Mouse (Mus musculus): Measurements from ENCODE around the gene Gm49333. TPM values are rescaled to one million over a fixed set of nuclear protein-coding genes. Genes with fewer than 3 reads are reported as not detected.

The Gm49333 gene
- polyA plus RNA-seq, 1 experiment from 2014 or later: not detected

- peak; percentile 90 for ATAC-seq (ENCODE audit: insufficient number of reproducible peaks, insufficient read depth, low FRiP score, low TSS enrichment)
- WGBS: under 1% methylated on average over 37 of the region's 37 CpGs
- no peaks in the 10 kb centered on the region for H3K9me3 ChIP-seq
- H3K27ac ChIP-seq: peak within 1 kb of the TSS; percentile 89
- peak within 1 kb of the TSS; percentile 57 for H3K4me3 ChIP-seq
- peak within 1 kb of the TSS; percentile 74 for H3K4me2 ChIP-seq (replicated peaks)
- H3K27me3 ChIP-seq: no peaks in the 10 kb centered on the region
- H3K36me3 ChIP-seq: peaks cover 39% of the 10 kb centered on the region
- peaks cover 19% of the 10 kb centered on the region; the same call in 1 of the 2 replicates for H3K4me1 ChIP-seq
- peak within 1 kb of the TSS; percentile 68 for H3K9ac ChIP-seq
Observed at GRCm38 (mm10) chr16:20693111-20693701, 81.8 kb downstream of the Gm49333 start, which contains the start of gene Fam131a. Gene Fam131a (plus strand): TSS chr16:20693241.

- Histone ChIP-seq H3K36me3 (peaks cover 23% of the 10 kb centered on the region), H3K27ac (no peak overlapping the region), H3K4me1 (peaks cover 19% of the 10 kb centered on the region; the same call in 1 of the 2 replicates), H3K27me3 (no peaks in the 10 kb centered on the region), H3K4me2 (replicated peaks) (no peak overlapping the region), H3K9me3 (no peaks in the 10 kb centered on the region), H3K4me3 (no peak overlapping the region), H3K9ac (no peak overlapping the region)
- WGBS: 79% methylated on average over 8 of the region's 8 CpGs
- ATAC-seq (ENCODE audit: insufficient number of reproducible peaks, insufficient read depth, low FRiP score, low TSS enrichment): no peak
Observed at GRCm38 (mm10) chr16:20694781-20695180, 83.4 kb downstream of the Gm49333 start.

MicroRNAs within 50 kb of the gene (microRNA counts, 519-probe panel; counts per million panel counts)
- 4,861 counts per million, percentile 85 among the panel's probes with 10 or more counts for microRNA mmu-miR-1224

Small RNA genes within 50 kb of the gene (microRNA-seq; reads per million reads assigned to microRNA genes)
- 3.8 reads per million, percentile 17 among the genes with 10 or more reads in this experiment for gene Mir1224

Other genes starting within 250 kb of the Gm49333 start
- gene Abcc5, start 185.2 kb upstream of the Gm49333 start, polyA plus RNA-seq (2016; fragmentation: Nextera tagmentation; extraction: Ambion mirVana): 99.6 and 107 TPM in 2 replicates
- 135 and 137 TPM in 2 replicates for gene Eif2b5, start 112.8 kb upstream of the Gm49333 start, polyA plus RNA-seq (2016; fragmentation: Nextera tagmentation; extraction: Ambion mirVana)
- gene Dvl3, start 94.6 kb upstream of the Gm49333 start, polyA plus RNA-seq (2016; fragmentation: Nextera tagmentation; extraction: Ambion mirVana): 33.1 and 33.2 TPM in 2 replicates
- 657 and 677 TPM in 2 replicates for gene Ap2m1, start 76.1 kb upstream of the Gm49333 start, polyA plus RNA-seq (2016; fragmentation: Nextera tagmentation; extraction: Ambion mirVana)
- 72.4 and 79.1 TPM in 2 replicates for gene Abcf3, start 63.0 kb upstream of the Gm49333 start, polyA plus RNA-seq (2016; fragmentation: Nextera tagmentation; extraction: Ambion mirVana)
- 3.7 TPM in 2 replicates for gene Vwa5b2, start 22.1 kb upstream of the Gm49333 start, polyA plus RNA-seq (2016; fragmentation: Nextera tagmentation; extraction: Ambion mirVana)
- 30.5 and 31.4 TPM in 2 replicates for gene Eef1akmt4, start within 50 bp of the Gm49333 start, polyA plus RNA-seq (2016; fragmentation: Nextera tagmentation; extraction: Ambion mirVana)
- gene Alg3, start 125 bp downstream of the Gm49333 start, polyA plus RNA-seq (2016; fragmentation: Nextera tagmentation; extraction: Ambion mirVana): 36.9 and 39.9 TPM in 2 replicates
- 2.1 and 2.4 TPM in 2 replicates for gene Camk2n2, start 9.7 kb downstream of the Gm49333 start, polyA plus RNA-seq (2016; fragmentation: Nextera tagmentation; extraction: Ambion mirVana)
- 7.5 and 7.7 TPM in 2 replicates for gene Ece2, start 18.2 kb downstream of the Gm49333 start, polyA plus RNA-seq (2016; fragmentation: Nextera tagmentation; extraction: Ambion mirVana)
- gene Psmd2, start 40.0 kb downstream of the Gm49333 start, polyA plus RNA-seq (2016; fragmentation: Nextera tagmentation; extraction: Ambion mirVana): 396 and 401 TPM in 2 replicates
- 213 and 218 TPM in 2 replicates for gene Eif4g1, start 56.7 kb downstream of the Gm49333 start, polyA plus RNA-seq (2016; fragmentation: Nextera tagmentation; extraction: Ambion mirVana)
- gene Fam131a, start 81.6 kb downstream of the Gm49333 start, polyA plus RNA-seq (2016; fragmentation: Nextera tagmentation; extraction: Ambion mirVana): 7.2 and 7.7 TPM in 2 replicates
- gene Polr2h, start 106.1 kb downstream of the Gm49333 start, polyA plus RNA-seq (2016; fragmentation: Nextera tagmentation; extraction: Ambion mirVana): 110 and 118 TPM in 2 replicates
- 28.8 and 31.6 TPM in 2 replicates for gene Clcn2, start 106.1 kb downstream of the Gm49333 start, polyA plus RNA-seq (2016; fragmentation: Nextera tagmentation; extraction: Ambion mirVana)
- gene Chrd, start 121.5 kb downstream of the Gm49333 start, polyA plus RNA-seq (2016; fragmentation: Nextera tagmentation; extraction: Ambion mirVana): 4.7 and 5.9 TPM in 2 replicates
- gene Thpo, start 122.9 kb downstream of the Gm49333 start, polyA plus RNA-seq (2016; fragmentation: Nextera tagmentation; extraction: Ambion mirVana): 0.96 and 1.2 TPM in 2 replicates

Measured in embryonic facial prominence, embryonic 12.5 days (tissue).